Mouse (Mus musculus): ENCODE measurements around the gene Cfap206.

- TF ChIP-seq CTCF (IDR thresholded peaks at IDR 0.05; ENCODE audit: borderline replicate concordance, extremely low read depth, insufficient read depth, insufficient read length) = no peak
- no peak for TF ChIP-seq POLR2A (IDR thresholded peaks at IDR 0.05; ENCODE audit: borderline replicate concordance, extremely low read depth, insufficient read depth, insufficient read length, poor library complexity, severe bottlenecking)
Measured at GRCm38 (mm10) chr4:34644779-34645178, 85.2 kb downstream of the Cfap206 start.

Data from brain, embryonic 14.5 days (tissue).